Mouse (Mus musculus) frontal cortex, postnatal 10 days (tissue): ENCODE measurements at regions not wholly inside any gene's neighbourhood (a gene's known extent, or its start where the extent isn't known, plus 50 kb on each side); places are given as distances from the start of the nearest gene placed in this dataset.

Source experiments
- DNase-seq, 2 experiments: peaks; one replicate each; pipeline ENCODE4 v3.0.0; 2022; ENCODE audit warnings: low spot score in 2 of 2, mixed read lengths in 1 of 2

DNA sequence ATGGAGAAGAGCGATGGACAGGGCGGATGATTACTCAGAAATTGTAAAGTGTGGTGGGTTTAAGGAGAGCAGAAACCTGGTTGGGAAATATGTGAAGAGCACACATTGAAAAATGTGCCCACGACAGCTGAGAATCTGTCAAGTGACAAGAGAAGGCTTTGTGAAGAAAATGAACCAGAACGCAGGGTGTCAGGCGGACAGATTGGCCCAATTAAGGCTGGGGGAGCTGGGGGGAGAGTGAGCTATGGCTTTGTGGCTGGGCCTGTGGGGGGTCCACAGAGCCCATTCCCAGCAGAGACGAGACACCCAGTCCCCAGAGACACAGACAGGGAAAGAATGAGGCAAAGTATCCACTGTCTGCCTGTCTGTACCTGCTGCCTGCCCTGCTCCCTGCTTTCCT lies 153.3 kb downstream of the Shq1 start:
- DNase-seq, result no peak

DNA sequence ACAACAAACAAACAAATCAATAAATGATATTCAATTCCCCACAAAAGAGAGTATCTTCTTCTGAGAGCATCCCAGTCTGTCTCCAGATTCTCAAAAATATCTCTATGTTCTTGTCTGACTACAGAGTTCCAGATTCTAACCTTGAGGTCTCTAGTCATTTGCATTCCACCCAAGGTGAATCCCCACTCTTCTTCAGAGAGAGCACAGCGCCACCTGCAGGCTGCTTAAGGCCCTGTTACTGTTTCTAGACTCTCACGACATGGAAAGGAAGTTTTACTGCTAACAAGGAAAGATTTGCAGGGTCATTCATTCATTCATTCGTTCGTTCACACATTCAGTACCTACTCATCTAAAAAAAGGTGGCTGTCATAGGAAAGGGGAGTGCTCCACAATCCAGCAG lies 158.3 kb downstream of the Shq1 start:
- DNase-seq, result no peak

DNA sequence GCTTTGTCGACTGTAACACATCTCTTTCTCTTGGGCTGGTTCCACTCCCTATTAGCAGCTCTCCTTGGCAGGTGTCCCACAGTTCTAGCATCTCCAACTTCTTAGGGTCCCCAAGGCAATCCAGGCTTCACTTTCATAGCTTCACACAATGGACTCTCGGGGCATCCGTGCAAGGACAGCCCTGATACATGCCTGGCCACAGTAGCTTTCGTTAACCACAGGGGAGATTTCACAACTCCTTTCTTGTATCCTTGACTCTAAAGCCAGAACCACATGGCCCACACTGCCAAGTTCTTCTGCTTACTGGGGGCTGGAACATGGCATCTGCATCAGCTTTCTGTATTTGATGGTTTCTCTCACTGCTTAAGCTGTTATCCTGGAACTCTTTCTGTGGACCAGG lies 160.3 kb downstream of the Shq1 start:
- no peak for DNase-seq

DNA sequence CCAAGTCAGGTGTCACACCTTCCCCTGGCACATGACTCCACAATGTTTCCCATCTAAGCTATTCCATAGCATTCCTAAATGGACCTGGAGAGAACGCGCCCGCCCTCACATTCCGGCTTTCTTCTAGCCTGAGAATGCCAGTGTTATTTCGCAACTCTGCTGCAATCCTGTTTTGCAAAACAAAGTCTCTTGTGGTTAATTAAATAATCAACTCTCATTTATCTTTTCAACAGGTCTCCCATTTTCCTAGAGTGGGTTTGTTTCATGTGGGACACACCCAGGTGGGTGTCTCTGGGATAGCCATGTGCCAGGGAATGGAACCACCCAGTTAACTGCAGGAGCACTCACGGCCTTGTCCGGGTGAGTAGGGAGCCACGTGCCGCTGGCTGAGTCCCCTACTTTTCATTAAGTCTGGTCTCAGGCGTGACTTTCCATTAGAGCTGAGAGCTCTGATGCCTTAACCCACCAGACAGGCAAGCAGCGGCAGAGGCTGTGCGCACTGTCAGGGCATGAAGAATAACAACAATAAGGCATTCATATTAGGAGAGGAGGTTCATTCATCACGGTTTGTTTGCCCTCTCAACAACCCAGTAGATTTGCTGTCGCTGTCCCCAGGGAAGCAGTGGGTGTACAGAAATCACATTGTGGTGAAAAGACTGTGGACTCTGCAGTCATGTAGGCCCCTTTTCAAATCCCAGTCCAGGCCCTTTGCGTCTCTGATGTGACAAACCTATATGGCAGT lies 165.3 kb downstream of the Shq1 start:
- DNase-seq, result no peak

DNA sequence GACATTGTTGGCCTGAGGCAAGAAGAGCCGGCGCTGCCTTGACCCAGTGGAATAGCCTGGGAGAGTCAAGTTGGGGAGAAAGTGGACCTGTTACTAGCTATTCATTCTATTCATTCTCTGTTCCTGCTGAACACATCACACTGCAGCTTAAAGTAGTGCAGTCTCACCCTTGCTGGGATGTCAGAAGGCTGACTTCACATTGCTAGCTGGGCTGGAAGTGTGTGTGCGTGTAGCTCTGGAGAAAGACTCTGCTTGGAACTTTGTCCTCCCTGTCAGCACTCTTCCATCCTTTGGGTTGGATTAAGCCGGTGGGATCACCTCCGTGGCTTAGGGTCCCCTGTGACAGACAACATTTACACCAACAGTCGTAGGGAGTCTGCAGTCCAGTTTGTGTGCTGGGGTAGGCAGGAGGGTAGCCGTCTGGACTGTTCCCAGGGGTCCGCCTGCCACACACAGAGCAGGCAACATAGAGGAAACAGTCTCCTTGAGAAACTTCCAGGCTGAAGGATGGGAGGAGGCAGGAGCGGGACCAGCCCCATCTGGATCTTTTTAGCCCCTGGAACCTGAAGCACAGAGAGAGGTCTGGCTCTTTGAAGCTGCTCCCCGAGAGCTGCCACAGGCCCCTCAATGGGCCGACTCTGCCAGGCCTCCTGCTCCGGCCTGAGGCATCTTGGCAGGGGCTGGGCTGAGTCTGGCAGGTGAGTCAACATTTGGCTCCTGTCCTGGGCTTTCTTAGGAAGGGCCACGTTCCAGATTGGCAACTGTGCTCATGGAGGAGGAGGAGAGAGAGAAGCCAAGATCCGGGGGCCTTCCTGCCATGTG lies 167.8 kb downstream of the Shq1 start:
- DNase-seq, result no peak

DNA sequence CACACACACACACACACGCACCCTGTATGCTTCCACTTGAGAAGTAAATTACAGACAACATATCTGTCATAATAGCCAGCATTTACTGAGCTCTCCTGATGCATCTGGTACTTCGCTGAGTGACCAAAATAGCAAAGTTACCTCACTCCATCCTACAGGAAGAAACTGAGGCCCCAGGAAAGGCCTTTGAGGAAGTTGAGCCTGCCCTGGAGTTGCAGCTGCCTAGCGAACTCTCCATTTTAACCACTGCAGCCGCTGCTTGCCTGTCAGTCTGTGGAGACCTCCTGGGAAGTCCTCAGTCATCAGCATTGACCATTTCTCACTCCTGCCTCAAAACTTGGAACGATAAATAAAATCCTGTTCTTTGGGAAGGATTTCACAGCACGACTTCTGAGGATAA lies 168.8 kb downstream of the Shq1 start:
- no peak for DNase-seq

DNA sequence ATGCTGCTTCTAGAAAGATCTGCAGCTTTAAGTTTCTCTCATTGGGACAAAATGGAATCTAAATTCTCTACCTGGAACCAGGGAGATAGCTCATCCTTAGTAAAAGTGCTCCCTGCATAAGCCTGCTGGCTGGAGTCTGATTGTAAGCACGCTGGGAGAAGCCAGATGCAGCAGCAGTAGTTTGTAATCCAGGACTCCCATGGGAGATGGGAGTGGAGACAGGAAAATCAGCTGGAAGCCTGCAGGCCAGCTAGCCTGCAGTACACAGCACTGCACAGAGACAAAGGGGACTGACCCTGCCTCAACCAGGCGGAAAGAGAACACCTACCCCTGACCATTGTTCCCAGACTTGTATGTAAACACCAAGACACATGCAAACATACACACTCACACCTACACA lies 170.2 kb downstream of the Shq1 start:
- DNase-seq, result no peak

DNA sequence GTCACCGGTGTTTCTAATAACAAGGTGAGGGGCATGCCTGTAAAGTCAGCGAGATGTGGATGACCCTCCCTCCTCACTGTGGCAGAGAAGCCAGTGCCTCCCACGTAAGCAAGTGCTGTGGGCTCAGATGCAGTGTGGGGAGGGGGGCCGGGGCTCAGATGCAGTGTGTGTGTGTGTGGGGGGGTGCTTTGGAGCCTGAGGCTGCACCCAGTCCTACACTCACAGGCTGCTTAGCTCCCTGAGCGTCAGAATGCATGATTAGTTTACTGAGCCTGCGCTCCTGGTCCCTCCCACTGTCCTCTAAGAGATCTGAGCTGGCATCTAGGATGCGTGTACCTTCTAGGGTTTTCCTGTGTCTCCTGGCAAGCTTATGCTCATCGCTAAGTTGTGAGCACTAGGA lies 170.9 kb downstream of the Shq1 start:
- no peak for DNase-seq

DNA sequence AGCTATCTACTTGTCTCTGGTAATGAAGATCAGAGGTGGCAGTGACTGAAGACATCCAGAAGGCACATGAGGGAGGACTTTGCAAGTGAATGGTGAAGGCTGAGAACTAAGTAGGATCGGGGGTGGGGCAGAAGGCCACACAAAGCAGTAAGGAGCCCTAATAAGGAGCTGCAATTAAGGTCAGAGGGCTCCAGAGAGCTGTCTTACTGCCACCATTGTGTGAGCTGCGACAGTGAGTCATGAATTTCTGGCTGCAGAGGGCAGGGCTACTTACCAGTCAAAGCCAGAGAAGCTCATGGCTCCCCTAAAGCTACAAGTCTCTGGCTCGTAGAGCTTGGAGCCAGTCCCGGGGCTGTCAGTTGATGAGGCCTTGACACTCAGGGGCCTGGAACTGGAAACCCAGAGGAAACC lies 172.1 kb downstream of the Shq1 start:
- no peak for DNase-seq

DNA sequence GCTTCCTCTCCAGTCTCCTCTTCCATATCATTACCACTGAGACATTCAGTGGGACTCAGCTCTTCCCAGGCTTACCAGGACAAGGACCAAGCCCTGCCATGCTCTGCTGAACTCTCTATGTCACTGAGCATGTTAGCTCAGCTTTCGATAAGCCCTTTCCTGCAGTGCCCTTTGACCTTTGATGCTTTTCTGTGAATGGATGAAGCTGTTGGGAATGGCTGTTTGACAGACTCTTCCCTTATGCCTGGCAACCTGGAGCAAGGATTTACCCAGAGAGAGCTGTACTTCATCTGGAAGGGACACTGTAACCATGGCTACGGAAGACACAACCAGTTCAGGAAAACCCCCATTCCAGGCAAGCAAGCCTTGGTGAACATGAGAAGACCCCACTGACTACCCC lies 172.8 kb downstream of the Shq1 start:
- DNase-seq, result no peak

DNA sequence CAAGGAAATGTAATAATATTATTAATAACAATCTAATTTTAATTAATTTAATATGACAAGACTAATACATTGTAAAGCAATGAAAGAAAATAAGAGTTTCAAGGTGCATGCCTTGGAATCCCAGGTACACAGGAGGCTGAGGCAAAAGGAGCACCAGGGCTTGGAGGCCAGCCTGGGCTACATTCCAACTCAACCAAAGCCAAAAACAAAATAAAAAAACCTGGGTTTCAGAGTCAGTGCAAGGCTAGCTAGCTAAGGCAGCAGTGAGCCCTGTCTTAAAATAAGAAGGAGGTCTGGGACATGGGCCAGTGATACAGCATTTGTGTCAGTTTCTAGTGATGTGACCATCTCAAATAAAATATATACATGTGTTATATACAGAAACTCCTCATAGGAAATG lies 174.8 kb downstream of the Shq1 start:
- DNase-seq, result no peak

DNA sequence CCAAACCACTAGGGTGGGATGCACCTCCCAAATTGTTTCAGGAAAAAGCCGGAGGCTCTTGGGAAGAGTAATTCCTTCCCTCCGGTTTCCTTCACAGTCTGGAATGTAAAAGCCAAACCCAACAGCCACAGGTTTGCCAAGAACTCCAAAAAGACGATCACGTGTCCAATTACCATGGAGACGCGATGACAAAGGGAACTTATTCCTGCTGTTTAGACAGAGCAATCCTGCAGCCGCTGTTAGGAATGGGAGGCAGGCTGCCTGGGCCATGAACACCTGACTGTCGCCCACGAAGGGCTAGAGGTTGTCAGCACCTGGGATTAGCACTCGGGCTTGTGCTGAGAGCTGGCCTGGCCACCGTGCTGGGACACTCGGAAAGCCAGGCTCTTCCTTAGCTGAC lies 175.8 kb downstream of the Shq1 start:
- DNase-seq, result peak in 1 of 2 experiments; percentile 35

DNA sequence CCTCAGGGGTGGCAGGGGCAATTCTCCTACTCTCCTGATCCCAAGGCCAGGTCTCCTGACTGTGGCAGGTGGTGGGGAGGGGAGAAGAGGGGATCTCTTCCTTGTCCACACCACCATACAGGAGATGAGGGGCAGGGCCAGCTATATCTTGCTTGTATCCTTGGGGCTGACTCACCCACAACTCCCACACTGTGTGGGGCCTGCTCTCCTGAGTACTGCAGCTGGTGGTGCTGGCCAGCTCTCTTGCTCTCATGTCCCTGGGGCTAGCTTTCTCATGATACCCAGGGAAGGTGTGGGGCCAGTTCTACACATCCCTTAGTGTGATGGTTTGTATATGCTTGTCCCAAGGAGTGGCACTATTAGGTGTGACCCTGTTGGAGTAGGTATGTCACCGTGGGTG lies 177.4 kb downstream of the Shq1 start:
- DNase-seq, result no peak

DNA sequence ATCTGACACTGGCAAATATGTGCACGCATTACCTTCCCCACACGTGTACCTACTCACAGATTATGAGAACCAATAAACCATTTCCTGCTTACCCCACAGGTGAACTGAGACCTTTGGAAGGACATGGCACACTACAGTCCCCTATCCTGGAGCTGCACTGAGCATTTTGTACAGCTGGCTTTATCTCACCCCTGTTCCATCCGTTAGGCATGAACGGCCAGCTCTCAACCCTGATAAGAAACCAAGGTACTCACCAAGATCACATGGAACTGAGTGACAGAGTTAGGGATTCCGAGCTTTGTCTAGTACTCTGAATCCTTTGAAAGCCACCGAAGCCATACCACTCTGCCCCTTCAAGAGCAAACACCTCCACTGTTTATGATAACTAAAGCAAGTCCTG lies 179.1 kb downstream of the Shq1 start:
- DNase-seq, result no peak

DNA sequence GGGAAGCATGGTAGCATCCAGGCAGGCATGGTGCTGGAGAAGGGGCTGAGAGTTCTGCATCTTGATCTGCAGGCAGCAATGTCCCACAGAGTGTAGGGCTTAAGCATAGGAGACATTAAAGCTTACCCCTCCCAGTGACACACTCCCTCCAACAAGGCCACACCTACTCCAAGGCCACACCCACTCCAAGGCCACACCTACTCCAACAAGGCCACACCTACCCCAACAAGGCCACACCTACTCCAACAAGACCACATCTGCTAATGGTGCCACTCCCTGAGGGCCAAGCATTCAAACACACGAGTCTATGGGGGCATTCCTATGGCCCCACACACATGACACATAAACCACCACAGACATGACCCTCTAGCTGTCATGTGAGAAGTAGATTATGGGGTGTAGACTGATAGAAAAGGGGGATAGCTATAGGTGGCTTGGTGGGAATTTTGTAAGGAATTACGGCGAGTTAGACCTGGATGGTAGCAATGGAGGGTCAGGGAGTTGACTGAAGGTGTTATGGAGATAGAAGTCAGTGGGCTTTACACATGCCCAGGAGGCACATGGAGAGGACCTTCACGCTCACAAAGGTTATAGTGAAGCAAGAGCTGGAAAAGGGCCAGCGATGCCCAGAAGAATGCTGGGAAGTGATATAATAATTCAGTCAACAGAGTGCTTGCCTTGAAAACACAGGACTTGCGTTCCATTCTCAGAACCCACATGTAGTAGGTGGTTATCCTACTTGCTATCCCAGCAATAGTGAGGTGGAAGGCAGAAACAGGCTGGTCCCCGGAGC lies 179.8 kb downstream of the Shq1 start:
- DNase-seq, result no peak

DNA sequence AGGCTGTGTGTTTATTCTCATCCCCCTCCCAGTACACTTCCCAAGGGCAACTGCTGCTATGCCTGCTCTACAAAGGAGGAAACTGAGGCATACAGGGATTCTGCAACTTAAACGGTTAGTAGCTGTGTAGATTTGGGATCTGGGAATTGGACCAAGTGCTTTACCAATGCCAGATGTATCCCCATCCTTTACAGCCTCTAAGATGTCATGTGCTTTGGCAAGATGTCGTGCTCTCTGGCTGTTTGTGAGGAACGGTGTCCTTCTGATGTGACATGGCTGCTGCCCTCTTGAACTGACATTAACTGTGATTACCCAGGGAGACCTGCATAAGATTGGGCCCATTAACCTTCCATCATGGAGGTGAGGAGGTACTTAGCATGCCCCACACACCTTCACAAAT lies 187.1 kb downstream of the Shq1 start:
- DNase-seq, result no peak

DNA sequence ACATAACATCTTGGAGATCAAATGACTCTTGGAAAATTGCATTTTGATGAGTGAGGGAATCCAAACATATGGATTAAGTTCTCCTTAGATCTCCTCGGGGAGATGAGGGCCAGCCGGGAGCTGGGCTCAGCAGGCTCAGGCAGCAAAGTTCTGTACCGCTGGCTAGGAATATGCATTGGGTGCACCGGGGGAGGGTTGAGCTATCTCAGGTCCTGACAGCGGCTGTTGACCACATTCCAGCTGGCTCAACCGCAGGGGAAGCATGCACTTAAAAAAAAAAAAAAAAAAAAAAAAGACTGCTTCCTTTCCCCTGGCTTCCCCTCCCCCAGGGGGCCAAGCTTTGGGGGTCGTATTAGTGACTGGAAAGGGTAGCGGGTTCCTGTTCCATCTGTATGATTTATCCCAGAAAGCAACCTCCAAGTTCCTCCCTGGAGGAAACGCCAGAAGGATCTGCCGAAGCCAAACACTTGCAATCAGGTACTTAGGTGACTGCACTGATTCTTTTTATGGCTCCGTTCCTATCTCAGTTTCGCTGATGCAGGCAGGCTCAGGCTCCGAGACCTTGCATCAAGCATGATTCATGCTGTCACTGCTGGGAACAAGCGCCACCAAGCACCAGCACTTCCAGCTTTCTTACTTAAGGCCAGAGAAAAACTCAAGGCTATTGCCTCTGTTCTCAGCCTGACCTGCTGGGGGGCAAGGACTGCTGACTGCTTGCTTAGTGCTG lies 187.7 kb downstream of the Shq1 start:
- DNase-seq, result no peak

DNA sequence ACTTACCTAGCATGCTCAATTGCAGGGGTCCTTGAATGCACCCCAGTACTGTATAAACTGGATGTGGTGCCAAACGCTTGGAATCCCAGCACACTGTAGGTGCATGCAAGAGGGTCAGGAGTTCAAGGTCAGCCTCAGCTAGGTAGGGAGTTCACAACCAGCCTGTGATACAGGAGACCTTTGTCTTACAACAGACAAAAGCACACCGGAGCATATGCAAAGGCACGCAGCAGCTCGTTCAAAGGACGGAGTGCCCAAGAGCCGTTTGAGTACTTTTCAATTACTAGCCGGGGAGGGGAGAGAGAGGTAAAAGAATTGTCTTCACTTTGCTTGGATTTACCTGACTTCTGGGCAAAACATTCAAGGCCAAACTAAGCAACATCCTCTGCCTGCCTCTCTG lies 188.4 kb downstream of the Shq1 start:
- DNase-seq, result no peak

DNA sequence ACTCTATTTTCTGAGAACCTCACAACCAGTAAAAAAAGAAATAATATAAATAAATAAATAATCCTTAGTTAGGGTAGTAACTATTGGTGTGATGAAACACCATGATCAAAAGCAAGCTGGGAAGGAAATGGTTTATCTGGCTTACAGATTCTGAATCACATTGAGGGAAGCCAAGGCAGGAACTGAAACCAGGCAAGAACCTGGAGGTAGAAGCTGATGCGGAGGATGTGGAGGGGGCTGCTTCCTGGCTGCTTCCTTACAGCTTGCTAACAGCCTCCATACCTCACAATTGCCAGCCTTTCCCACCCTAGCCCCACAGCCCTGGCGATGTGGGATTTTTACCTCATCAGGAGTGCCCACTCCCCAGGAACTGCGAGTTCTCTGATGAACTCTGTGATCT lies 190.4 kb downstream of the Shq1 start:
- no peak for DNase-seq

DNA sequence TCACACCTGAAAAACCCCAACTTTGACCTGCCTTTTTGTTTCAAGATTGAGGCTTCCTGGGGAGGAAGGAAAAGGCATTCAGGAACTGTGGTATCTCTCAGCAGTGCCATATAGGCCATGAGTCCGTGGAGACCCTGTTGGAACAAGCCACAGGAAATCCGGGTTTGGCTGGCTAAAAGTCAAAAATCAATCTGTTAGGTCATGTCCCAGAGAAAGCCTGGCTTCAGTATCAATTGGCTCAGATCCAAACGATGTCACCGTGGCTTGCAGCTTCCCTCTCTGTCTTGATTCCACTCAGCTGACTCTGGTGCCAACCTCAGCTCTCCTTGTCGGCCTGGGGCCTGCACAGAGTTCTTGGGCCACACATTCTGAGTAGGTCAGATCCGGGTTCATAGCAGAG lies 191.1 kb downstream of the Shq1 start:
- DNase-seq, result no peak

DNA sequence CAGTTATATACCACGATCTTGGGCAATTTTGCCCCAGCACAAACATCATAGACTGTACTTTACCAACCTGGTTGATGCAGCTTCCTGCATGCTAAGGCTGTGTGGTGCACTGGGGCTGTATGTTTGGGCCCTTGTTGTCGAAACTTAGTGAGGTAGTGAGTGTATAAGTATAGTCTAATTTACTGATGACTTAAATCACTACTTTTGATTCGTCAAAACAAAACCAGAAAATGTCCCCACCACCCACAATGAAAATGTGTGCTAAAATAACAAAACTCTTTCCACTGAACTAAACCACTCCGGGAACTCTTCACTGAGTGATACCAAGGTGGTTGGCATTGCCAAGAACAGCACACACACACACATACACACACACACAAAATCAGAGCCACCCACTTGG lies 191.5 kb downstream of the Shq1 start:
- no peak for DNase-seq
